Comparison of ENCODE assay signal across 12 mouse cellular contexts in genomic region chr6:38081727-38082341, GRCm38 (mm10). TPM values are rescaled to one million over a fixed set of nuclear protein-coding genes. Genes with fewer than 3 reads are reported as not detected.
DNase-seq lines count a peak whose midpoint lies in the region; ATAC-seq and TF ChIP-seq lines count a peak whose summit lies in the region.
"Had no signal": no experiment of that assay in that cellular context is flagged by ENCODE, and none has a peak within 500 bp of the region (broad histone marks: within the 10 kb centered on the region; RNA-seq: fewer than 3 reads in every experiment).

No protein-coding gene starts in this region.

- DNase-seq in Muller cell, postnatal 12 days (ENCODE audit: inconsistent ontology term): peak; percentile 76
- peak; percentile 31 for DNase-seq in heart, postnatal 4 days
- DNase-seq in lung, adult 2 months: peak; percentile 22
- no peak for DNase-seq in cerebellum, adult 8-10 months
- DNase-seq in thymus, postnatal 4 days: no peak
- no peak for DNase-seq in right cerebral cortex, postnatal 14 days
- DNase-seq: cerebellum, postnatal 14 days had no signal

- no peaks in the 10 kb centered on the region for H3K9me3 ChIP-seq in embryonic facial prominence, embryonic 12.5 days
- H3K9me3 ChIP-seq: midbrain, embryonic 10.5 days had no signal

- no peak overlapping the region for H3K27ac ChIP-seq in embryonic facial prominence, embryonic 12.5 days
- H3K27ac ChIP-seq: midbrain, embryonic 10.5 days had no signal

- WGBS in embryonic facial prominence, embryonic 12.5 days: 47% methylated on average over 11 of the region's 11 CpGs
- 53% methylated on average over 11 of the region's 11 CpGs for WGBS in lung, adult 2 months

- H3K4me3 ChIP-seq in embryonic facial prominence, embryonic 12.5 days: no peak overlapping the region
- H3K4me3 ChIP-seq in lung, adult 2 months (replicated peaks; ENCODE audit: extremely low read depth, low read depth, low read length): no peak overlapping the region
- H3K4me3 ChIP-seq: midbrain, embryonic 10.5 days had no signal

- TF ChIP-seq CTCF in lung, adult 2 months (IDR thresholded peaks at IDR 0.05; ENCODE audit: insufficient read depth, low read length): no peak

- ATAC-seq in embryonic facial prominence, embryonic 12.5 days (ENCODE audit: insufficient number of reproducible peaks, insufficient read depth, low FRiP score, low TSS enrichment): 0 out of 2 replicates have a peak, but pooled peaks have one; percentile 41
- no peak for ATAC-seq in monocyte, adult 5-6 weeks (replicated peaks; ENCODE audit: insufficient number of reproducible peaks, low FRiP score, low TSS enrichment, poor library complexity, severe bottlenecking)
- ATAC-seq: hindbrain, embryonic 16.5 days had no signal

- no peaks in the 10 kb centered on the region for H3K27me3 ChIP-seq in embryonic facial prominence, embryonic 12.5 days

- no peak overlapping the region for H3K4me2 ChIP-seq in embryonic facial prominence, embryonic 12.5 days (replicated peaks)

- TF ChIP-seq POLR2A in lung, adult 2 months (IDR thresholded peaks at IDR 0.05; ENCODE audit: borderline replicate concordance, extremely low read depth, low read depth, low read length): no peak

- no peaks in the 10 kb centered on the region for H3K36me3 ChIP-seq in embryonic facial prominence, embryonic 12.5 days
- H3K36me3 ChIP-seq: midbrain, embryonic 10.5 days had no signal

- peaks cover 9% of the 10 kb centered on the region for H3K4me1 ChIP-seq in embryonic facial prominence, embryonic 12.5 days
- peaks cover 3% of the 10 kb centered on the region for H3K4me1 ChIP-seq in lung, adult 2 months (ENCODE audit: control insufficient read depth, insufficient read depth, low read length)

- no peak overlapping the region for H3K9ac ChIP-seq in embryonic facial prominence, embryonic 12.5 days

RNA-seq across cellular contexts. Expression of gene Tmem213, which starts 27.2 kb away (rescaled TPM):
- polyA plus RNA-seq in embryonic facial prominence, embryonic 12.5 days (2016; fragmentation: Nextera tagmentation; extraction: Ambion mirVana): 0.52 TPM in 1 of 2 replicates, not detected in the other
- not detected for total RNA-seq in heart, postnatal 4 days (2021)
- 2.6 and 3.0 TPM in 2 replicates for polyA plus RNA-seq in lung, adult 2 months (2012; rRNA removed)
- total RNA-seq in monocyte, adult 5-6 weeks (2017): not detected in 3 replicates
- polyA plus RNA-seq: hindbrain, embryonic 16.5 days; midbrain, embryonic 10.5 days; small intestine, adult 2 months had no signal

RNA-seq across cellular contexts. Expression of gene Svopl, which starts 35.0 kb away (rescaled TPM):
- polyA plus RNA-seq in embryonic facial prominence, embryonic 12.5 days (2016; fragmentation: Nextera tagmentation; extraction: Ambion mirVana): 1.9 TPM in 2 replicates
- under 1 TPM; 0.65 to 0.69 TPM for total RNA-seq in heart, postnatal 4 days (2021)
- polyA plus RNA-seq in lung, adult 2 months (2012; rRNA removed): 0.58 and 0.66 TPM in 2 replicates
- not detected in 3 replicates for total RNA-seq in monocyte, adult 5-6 weeks (2017)

RNA-seq across cellular contexts. Expression of gene Atp6v0a4, which starts 42.6 kb away (rescaled TPM):
- polyA plus RNA-seq in embryonic facial prominence, embryonic 12.5 days (2016; fragmentation: Nextera tagmentation; extraction: Ambion mirVana): 0.22 and 0.36 TPM in 2 replicates
- total RNA-seq in heart, postnatal 4 days (2021): 1 to 10 TPM; 2.1 to 2.9 TPM
- 6.2 and 12.1 TPM in 2 replicates for polyA plus RNA-seq in lung, adult 2 months (2012; rRNA removed)
- total RNA-seq in monocyte, adult 5-6 weeks (2017): not detected in 3 replicates
- polyA plus RNA-seq: midbrain, embryonic 10.5 days; small intestine, adult 2 months had no signal

Comparison
In these comparisons a context has a peak if more than half of its experiments do, and no peak if none do; other contexts are left out.
1. DNase-seq: peak in Muller cell, postnatal 12 days (single experiment), heart, postnatal 4 days (single experiment) and lung, adult 2 months (single experiment); none in cerebellum, adult 8-10 months (single experiment), thymus, postnatal 4 days (single experiment) and right cerebral cortex, postnatal 14 days (single experiment).